Mouse (Mus musculus): ENCODE results near the gene Mup3. TPM values are rescaled to one million over a fixed set of nuclear protein-coding genes. Genes with fewer than 3 reads are reported as not detected.

Mup3 gene
- not detected in 2 replicates for polyA plus RNA-seq (2012; ENCODE audit: low replicate concordance)

DNA sequence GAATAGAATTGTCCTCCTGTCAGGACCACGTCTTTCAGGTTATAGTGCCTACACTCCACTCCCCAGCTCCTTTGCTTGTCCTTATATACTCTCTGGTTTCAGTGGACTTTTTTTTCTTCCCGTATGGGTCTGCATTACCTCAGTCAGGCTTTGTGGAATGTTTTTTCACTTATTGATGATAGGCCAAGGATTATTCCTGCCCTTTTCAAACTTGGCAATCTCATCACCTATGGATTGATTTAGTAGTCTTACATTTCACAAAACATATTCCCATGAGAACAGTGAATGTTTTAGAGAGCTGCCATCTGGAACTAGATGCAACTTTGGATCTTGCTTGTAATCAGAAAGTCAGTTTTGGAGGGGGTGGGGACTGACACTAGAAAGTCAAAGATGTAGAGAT lies at the start of gene Mup3:
Gene Mup3, minus strand, starts transcription at position 102 of the 400 bp plus-strand sequence.

DNA sequence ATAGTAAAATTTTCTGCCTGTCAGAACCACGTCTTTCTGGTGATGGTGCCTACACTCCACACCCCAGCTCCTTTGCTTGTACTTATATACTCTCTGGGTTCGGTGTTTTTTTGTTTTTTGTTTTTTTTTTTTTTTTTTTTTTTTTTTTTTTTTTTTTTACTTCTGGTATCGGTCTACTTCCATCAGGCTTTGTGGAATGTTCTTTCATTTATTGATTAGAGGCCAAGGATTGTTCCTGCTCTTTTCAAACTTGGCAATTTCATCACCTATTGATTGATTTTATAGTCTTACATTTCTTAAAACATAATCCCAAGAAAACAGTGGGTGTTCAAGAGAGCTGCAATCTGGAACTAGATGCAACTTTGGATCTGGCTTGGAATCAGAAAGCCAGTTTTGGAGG lies 33.1 kb downstream of the Mup3 start, which contains the start of gene Mup20:
Gene Mup20, minus strand, starts transcription at position 101 of the 400 bp plus-strand sequence.

Other genes starting within 250 kb of the Mup3 start
- gene Mup20, start 33.2 kb downstream of the Mup3 start, polyA plus RNA-seq (2012; ENCODE audit: low replicate concordance) = not detected in 2 replicates
- gene Mup21, start 63.5 kb upstream of the Mup3 start, polyA plus RNA-seq (2012; ENCODE audit: low replicate concordance) = not detected in 2 replicates
- gene Zfp37, start 143.7 kb upstream of the Mup3 start, polyA plus RNA-seq (2012; ENCODE audit: low replicate concordance) = not detected in 2 replicates
- 1.5 and 1.8 TPM in 2 replicates for gene Slc31a2, start 175.2 kb upstream of the Mup3 start, polyA plus RNA-seq (2012; ENCODE audit: low replicate concordance)

All from hematopoietic multipotent progenitor cell, adult 10-12 weeks (in vitro differentiated cells).